Mouse (Mus musculus): ENCODE measurements at regions not wholly inside any gene's neighbourhood (a gene's known extent, or its start where the extent isn't known, plus 50 kb on each side); places are given as distances from the start of the nearest gene placed in this dataset.
"Not testable (repeated sequence)": the region's sequence is repeated elsewhere in the genome, so short reads cannot be mapped to it uniquely, and the experiment has no call there.

- DNase-seq (ENCODE audit: low read depth, low spot score), result no peak
Observed at GRCm38 (mm10) chr17:82674593-82674992, 540.5 kb upstream of the Pkdcc start.

DNA sequence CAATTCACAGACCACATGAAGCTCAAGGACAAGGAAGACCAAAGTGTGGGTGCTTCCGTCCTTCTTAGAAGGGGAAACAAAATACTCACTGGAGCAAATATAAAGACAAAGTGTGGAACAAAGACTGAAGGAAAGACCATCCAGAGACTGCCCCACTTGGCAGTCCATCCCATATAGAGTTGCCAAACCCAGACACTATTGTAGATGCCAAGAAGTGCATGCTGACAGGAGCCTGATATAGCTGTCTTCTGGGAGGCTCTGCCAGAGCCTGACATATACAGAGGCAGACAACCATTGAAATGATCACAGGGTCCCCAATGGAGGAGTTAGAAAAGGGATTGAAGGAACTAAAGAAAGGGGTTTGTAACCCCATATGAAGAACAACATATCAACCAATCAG lies 548.5 kb upstream of the Pkdcc start:
- not testable (repeated sequence) for DNase-seq (ENCODE audit: low read depth, low spot score)

GRCm38 (mm10) chr17:82664352-82664751 lies 550.7 kb upstream of the Pkdcc start:
- DNase-seq (ENCODE audit: low read depth, low spot score), result no peak

DNA sequence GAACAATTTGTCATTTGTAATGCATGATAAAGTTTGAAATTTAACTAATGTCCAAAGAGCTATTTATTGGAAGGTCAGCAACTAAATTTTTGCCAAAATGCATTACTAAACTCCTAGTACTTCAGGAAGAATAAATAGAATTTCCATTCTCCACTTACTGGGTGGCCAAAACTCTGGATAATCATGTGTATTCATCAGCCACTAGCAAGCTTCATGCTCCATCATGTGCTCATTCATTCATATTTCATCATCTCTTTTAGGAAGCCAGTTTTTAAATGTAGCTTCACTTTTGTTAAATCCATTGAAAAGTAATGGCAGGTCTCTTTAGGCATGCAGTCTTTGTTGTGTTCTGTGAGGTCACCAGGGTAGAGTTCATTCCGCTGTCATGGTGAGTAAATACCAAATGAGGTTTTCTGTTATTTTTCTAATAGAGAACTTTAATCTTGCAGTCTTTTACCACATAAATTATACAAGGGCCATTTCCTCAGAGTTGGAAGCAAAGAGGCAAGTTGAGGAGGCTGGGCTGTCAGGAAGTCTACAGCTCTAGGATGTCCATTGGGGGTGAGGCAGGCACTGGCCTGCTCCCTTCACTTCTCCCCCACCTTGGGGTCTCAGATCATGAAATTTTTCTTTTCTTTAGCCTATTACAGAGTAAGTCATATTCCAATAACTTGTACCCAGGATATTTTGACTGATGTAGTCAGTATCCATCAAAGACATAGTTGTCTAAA lies 578.5 kb upstream of the Pkdcc start:
- DNase-seq (ENCODE audit: low read depth, low spot score), result no peak

DNA sequence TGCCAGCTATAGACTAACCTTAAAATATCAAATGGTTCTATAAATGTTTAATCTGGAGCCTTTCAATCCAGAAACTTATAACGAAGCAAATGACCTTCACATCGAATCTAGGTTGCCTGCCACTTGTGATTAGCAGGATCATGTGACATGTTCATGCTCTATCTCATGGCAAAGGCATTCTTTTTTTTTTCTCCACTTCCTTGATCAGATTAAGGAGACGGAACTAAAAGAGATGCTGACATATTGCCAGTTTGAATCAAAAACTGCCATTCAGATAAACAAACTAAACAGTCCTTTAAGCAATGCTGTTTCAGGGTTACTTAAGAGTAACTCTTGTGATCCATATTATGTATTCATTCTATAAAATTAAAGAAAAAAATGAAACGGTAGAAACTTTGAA lies 579.2 kb upstream of the Pkdcc start:
- DNase-seq (ENCODE audit: low read depth, low spot score), result no peak

DNA sequence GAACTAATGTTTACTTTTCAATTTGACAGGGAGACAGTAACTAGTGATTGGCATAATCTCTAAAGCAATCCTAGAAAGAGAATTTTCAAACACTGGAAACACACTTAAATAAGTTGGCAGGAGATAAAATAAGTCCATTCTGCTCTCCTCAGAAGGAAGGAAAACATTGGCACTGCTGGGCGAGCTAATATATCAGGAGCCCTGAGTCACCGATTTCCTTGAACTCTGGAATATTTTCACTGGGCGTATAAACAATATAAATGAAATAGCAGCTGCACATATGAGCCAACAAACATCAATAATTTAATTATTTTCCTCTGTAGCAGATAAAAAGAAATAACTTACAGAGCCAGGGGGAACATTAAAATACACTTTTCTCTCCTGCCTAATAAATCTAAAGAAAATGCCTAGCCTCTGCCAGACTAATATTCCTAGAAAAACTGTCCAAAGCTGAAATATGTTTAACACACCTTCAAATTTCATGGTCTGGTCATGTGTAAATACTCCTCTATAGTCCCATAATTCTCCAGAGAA lies 608.4 kb upstream of the Pkdcc start:
- no peak for DNase-seq (ENCODE audit: low read depth, low spot score)

DNA sequence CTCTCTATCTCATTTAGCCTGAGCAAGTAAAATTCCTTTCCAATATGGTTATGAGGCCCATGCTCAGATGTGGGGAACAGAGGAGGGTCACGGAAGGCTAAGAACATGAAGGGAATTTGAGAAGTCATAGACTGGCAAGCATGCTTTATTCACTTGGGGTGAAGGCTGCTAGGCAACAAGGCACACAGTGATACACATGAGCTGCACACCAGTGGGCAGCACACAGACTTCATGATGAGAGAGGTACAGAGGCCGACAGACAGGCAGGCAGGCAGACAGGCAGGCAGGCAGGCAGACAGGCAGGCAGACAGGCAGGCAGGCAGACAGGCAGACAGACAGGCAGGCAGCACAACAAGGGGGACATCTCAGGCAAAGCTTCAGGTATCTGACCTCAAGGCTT lies 631.3 kb upstream of the Pkdcc start:
- DNase-seq (ENCODE audit: low read depth, low spot score), result no peak

- no peak for DNase-seq (ENCODE audit: low read depth, low spot score)
Observed at GRCm38 (mm10) chr17:82533521-82533920, 681.6 kb upstream of the Pkdcc start.

- DNase-seq (ENCODE audit: low read depth, low spot score), result no peak
Observed at GRCm38 (mm10) chr17:82518129-82518528, 697.0 kb upstream of the Pkdcc start.

GRCm38 (mm10) chr17:82516850-82517249 lies 698.2 kb upstream of the Pkdcc start:
- DNase-seq (ENCODE audit: low read depth, low spot score), result no peak

DNA sequence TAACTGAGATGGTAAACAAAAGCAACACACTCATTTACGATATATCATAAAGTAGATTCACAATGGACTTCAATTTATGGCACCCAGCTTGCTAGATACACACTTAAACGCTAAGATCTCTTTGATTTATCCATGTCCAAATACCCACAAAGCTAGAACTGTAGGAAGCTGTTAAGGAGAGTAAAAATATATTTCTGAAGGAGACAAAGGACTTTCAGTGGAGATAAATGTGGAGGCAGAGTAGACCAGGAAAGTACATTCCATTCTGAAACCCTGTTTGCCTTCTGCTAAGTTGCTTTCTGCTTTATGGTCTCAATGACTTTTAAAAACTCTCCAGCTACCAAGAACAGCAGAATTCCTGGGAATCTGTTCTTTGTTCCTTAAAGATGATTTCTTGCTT lies 701.3 kb upstream of the Pkdcc start:
- DNase-seq (ENCODE audit: low read depth, low spot score), result no peak

- DNase-seq (ENCODE audit: low read depth, low spot score), result no peak
Observed at GRCm38 (mm10) chr17:82504291-82504690, 710.8 kb upstream of the Pkdcc start.

DNA sequence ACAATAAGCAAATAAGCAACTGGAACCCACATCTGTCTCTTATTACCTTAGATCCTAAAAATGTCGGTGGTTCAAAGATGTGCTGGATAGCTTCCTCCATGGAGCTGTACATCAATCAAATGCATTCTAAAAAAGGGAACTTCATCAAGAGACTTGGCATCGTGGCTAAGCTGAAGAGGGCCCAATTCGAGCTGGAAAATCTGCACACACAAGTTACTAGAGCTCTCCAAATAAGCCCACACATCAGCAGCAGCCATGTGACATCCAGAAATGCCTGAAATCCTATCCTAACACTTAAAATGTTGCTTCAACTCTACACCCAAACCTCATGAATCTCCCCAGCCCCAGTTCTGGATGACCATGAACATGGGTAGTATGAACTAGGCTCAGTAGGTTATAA lies 729.5 kb upstream of the Pkdcc start:
- DNase-seq (ENCODE audit: low read depth, low spot score), result no peak

DNA sequence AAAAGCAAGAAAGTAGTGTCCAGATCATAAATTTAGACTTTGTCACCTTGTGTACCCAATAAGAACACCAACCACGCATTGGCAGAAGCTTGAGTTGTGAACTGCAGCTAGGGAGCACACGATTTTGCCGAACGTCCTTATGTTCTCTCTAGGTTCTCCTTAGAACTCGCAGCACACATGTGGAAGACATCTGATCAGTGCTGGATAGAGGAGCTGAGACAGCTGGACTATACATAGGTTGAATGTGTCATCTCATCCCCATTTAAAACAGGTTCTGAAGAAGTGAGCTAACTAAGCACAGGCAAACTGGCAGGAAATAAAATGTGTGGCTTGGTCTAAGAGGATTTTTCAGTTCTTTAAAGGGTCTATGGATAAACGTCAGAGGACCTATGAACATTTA lies 730.5 kb upstream of the Pkdcc start:
- DNase-seq (ENCODE audit: low read depth, low spot score), result no peak

DNA sequence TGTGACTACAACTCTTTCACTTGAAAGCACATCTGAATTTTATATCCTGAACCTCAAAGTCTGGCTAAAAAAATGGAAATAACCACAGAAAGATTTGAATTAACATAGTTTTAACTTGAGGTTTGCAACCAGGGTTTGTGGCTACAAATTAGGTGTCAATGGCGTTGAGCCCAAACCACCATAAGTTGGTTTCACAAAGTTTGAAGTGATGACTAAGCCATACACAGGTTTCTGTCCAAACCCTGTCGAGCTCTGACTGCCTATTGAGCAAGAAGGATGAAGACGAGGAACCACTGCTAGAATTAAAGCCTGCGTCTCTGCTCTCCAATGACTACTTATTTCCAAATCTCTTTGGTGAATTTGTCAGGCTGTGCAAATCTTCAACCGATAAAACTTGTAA lies 719.8 kb upstream of the Slc8a1 start:
- DNase-seq (ENCODE audit: low read depth, low spot score), result no peak

- DNase-seq (ENCODE audit: low read depth, low spot score), result no peak
Observed at GRCm38 (mm10) chr17:82453847-82454246, 715.7 kb upstream of the Slc8a1 start.

DNA sequence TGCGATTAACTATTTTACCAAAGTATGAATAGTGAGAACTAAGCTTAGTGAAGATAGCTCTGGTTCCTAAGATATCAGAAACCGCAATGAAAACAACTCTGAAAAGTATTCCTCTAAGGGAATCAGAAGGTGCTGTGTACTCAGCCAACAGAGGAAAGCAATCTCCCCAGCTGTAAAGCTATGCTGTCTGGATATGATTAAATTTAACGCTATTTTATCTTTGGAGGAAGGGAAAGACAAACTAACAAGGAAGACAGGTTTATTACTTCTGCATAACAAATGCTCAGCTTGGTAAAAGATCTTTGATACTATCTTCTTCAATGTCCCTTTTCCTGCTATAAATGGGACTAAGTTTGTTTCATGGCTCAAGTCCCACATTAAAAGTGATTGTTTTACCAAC lies 700.9 kb upstream of the Slc8a1 start:
- no peak for DNase-seq (ENCODE audit: low read depth, low spot score)

GRCm38 (mm10) chr17:82437206-82437605 lies 699.0 kb upstream of the Slc8a1 start:
- DNase-seq (ENCODE audit: low read depth, low spot score), result no peak

DNA sequence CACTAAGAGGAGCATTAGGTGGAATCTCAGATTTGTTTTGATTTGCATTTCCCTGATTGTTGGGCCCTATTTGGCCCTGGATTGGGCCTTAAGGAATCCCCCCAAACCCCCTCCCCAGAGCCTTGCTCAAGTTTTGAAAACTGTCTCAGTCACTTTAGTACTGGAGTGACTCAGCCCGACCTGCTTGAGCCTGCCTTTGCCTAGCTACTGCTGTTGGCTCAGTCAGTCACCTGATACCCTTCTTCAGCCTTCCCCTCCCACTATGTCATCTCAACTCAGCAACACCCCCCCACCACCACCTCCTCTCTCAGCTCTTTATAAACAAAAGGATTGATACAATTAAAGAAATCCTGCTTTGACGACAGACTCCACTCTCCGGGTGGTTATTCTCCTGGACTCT lies 694.5 kb upstream of the Slc8a1 start:
- no peak for DNase-seq (ENCODE audit: low read depth, low spot score)

DNA sequence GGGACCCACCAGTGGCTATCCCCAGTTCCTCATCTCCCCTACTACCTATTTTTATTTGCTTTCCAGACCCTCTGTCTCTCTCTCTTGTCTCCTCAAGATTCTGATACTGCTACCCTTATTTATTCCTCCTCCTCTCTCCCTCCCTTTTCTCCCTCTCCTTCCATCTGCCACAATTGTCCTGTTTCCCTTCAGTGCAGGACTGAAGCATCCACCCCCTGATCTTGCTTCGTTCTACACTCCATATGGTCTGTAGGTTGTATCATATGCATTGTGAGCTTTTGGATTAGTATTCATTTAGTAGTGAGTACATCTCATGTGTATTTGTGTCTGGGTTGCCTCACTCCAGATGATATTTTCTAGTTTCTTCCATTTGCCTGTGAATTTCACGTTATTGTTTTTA lies 670.1 kb upstream of the Slc8a1 start:
- DNase-seq (ENCODE audit: low read depth, low spot score), result no peak

DNA sequence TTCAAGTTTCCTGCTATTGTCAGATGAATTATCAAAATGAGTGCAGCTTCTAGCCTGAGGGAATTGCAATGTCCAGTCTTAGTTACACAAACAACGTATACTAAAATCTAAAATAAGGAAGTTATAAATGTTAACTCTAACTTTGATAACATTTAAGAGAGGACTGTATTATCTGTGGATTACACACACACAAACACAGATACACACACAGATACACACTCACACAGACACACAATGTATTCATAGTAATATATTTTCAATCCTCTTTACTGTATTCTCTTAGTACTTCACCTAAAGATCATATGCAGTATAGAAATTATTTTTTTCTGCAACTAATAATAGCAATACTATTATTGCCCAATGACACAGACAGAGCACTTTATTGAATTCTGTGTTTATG lies 661.2 kb upstream of the Slc8a1 start:
- no peak for DNase-seq (ENCODE audit: low read depth, low spot score)

DNA sequence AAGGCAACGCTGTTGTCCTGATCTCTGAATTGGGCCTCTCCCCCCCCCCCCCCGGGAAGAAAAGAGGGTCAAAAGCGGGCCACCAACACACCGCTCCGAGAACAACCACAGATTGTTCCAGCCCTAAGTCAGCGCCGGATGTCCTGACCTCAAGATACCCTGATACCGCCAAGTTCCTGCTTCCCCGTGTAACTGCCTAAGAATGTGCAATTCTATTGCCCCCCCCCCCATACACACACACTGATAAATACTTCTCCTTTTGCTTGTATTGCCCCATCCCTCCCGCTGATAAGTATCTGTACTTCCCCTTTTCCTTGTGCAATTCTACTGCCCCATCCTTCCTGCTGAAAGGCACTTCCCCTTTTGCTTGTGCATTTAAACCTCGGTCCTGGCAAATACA lies 641.2 kb upstream of the Slc8a1 start:
- not testable (repeated sequence) for DNase-seq (ENCODE audit: low read depth, low spot score)

GRCm38 (mm10) chr17:82378248-82378820 lies 640.2 kb upstream of the Slc8a1 start:
- no peak for DNase-seq (ENCODE audit: low read depth, low spot score)

All from brain, embryonic 18.5 days (tissue).